Mouse (Mus musculus) E14TG2a.4 (cell line): ENCODE measurements around the gene Mien1.
A peak's percentile ranks its signal among the peaks of the same experiment; 100 is the strongest.

Source experiments
- H3K27me3 ChIP-seq: 2 replicates; pipeline ENCODE4 v1.6.1; 2014; ENCODE audit warnings: low read length, control low read depth; ENCODE audit not compliant: insufficient read depth
- H3K36me3 ChIP-seq: 2 replicates; pipeline ENCODE4 v1.6.1; 2014; ENCODE audit warnings: low read length, control low read depth; ENCODE audit not compliant: insufficient read depth
- H3K4me1 ChIP-seq: replicated peaks from 2 replicates; pipeline ENCODE4 v1.6.1; 2014; ENCODE audit warnings: low read depth, low read length, control low read depth
- H3K4me3 ChIP-seq: replicated peaks from 2 replicates; pipeline ENCODE4 v1.5.1; 2014; ENCODE audit warnings: mild to moderate bottlenecking, low read length
- H3K9me3 ChIP-seq: 2 replicates; pipeline ENCODE4 v1.6.1; 2014; ENCODE audit warnings: low read length, control low read depth
- CTCF ChIP-seq: conservative IDR thresholded peaks from 2 replicates; pipeline ENCODE4 v1.5.1; 2014; ENCODE audit warnings: low read length
- NANOG ChIP-seq: IDR thresholded peaks from 2 replicates; pipeline ENCODE4 v1.6.1; 2014; ENCODE audit warnings: borderline replicate concordance, low read length, mixed read lengths
- POU5F1 ChIP-seq: IDR thresholded peaks from 2 replicates; pipeline ENCODE4 v1.6.1; 2014; ENCODE audit warnings: low read length, borderline replicate concordance

Mien1 gene

DNA sequence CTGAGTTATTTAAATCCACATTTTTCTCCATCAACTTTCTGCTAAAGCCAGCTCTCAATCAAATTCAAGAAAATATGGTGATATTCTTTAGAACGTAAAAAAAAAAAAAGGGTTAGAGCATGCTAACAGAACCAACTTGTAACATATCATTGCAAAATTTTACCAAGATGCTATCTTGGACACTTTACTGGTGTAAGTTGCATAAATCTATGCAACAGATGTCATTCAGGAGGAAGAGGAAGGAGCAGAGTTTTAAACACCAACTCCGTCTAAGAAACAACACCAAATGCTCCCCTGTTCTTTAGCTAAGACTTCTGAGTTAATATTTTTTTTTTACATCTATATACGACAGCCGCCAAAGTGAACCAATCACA is 37.6 kb upstream of the Mien1 start:
- Histone ChIP-seq H3K36me3 (no peaks in the 10 kb centered on the region), H3K27me3 (peaks cover 9% of the 10 kb centered on the region; the same call in 1 of the 2 replicates), H3K4me1 (peaks cover 19% of the 10 kb centered on the region), H3K9me3 (no peaks in the 10 kb centered on the region), H3K4me3 (no peak overlapping the region)
- TF ChIP-seq NANOG (no peak), POU5F1 (no peak), CTCF (no peak)

DNA sequence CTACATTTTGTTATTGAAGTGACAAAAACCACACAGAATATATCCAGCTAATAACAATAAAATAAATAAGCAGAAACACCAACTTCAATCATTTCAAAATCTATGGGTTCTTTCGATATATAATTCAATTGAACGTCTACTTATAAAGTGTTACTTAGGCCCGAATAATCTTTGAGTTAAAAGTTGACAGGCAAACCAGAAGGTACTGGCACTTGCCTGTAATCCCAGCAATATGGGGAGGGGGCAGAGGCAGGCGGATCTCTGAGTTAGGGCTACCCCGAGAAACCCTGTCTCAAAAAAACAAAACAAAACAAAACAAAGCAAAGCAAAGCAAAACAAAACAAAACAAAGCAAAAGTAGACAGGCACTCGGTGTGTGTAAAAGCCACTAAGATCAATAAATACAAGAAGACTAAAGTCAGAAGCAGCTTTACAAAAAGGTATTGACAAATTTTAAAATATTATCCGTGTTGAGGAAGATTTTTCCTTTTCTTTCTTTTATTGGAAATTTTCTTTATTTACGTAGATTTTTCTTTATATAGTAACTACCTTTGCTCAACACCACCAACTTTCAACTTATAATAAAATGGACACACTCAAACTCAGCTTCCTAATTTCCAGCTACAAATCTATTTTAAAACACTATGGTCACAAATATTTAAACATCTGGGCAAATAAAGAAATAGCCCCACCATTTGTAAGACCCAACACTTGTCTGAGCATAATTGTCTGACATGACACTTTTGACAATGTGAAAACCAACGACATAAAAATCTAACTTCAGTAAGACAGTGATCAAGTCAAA is 37.0 kb upstream of the Mien1 start:
- H3K4me3 ChIP-seq: no peak overlapping the region
- H3K27me3 ChIP-seq: peaks cover 13% of the 10 kb centered on the region
- peaks cover 22% of the 10 kb centered on the region for H3K4me1 ChIP-seq
- no peaks in the 10 kb centered on the region for H3K9me3 ChIP-seq
- H3K36me3 ChIP-seq: no peaks in the 10 kb centered on the region
- TF ChIP-seq NANOG (no peak), POU5F1 (no peak), CTCF (no peak)

DNA sequence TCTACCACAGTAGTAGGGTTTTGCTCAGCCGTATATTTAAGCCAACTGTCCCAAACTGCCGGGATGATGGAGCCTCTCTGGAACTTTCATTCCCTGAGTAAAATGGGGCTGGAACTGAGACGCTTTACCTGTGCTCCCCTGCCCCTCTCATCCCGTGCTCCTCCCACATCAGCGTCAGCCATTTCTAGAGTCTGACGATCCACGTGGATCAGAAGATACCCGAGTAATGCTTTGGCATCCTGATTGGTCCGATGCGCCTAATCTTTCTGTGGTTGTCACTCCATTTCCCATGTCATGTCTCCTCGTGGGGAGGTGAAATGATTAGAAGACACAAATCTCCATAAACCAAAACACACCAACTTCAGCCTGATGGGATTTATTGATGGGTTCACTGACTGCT is 36.2 kb upstream of the Mien1 start:
- H3K4me1 ChIP-seq: peaks cover 30% of the 10 kb centered on the region
- peaks cover 14% of the 10 kb centered on the region for H3K27me3 ChIP-seq
- H3K36me3 ChIP-seq: no peaks in the 10 kb centered on the region
- TF ChIP-seq CTCF: no peak
- no peak for TF ChIP-seq POU5F1
- no peak for TF ChIP-seq NANOG
- no peaks in the 10 kb centered on the region for H3K9me3 ChIP-seq
- H3K4me3 ChIP-seq: no peak overlapping the region

DNA sequence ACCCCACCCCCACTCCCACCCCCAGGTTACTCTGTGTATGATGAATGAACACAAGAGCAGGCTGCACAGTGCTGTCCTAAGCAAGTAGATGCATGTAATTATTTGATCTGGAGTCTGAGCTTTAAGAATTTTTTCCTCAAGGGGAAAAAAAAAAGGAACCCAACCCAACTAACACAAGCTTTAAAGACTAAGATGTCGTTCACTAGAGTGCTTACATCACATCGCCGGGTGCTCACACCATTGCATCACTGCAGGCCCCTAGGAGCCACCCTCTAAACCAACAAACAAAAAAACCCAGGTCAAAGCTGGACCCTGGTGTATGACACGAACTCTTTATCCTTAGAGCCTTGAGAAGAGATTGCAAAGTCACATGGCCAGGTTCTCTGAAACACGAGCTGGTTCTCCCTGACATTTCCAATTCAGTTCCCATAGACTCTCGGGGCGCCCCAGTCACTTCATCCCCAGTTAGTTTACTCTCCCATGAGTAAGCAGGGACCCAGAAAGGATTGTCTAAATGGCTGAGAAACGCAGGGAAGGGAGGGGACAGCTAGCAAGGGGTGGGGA is 35.2 kb upstream of the Mien1 start:
- no peak overlapping the region for H3K4me3 ChIP-seq
- H3K4me1 ChIP-seq: peaks cover 40% of the 10 kb centered on the region
- TF ChIP-seq POU5F1 (no peak), NANOG (no peak), CTCF (no peak)
- peaks cover 16% of the 10 kb centered on the region for H3K27me3 ChIP-seq
- H3K36me3 ChIP-seq: no peaks in the 10 kb centered on the region
- H3K9me3 ChIP-seq: no peaks in the 10 kb centered on the region

DNA sequence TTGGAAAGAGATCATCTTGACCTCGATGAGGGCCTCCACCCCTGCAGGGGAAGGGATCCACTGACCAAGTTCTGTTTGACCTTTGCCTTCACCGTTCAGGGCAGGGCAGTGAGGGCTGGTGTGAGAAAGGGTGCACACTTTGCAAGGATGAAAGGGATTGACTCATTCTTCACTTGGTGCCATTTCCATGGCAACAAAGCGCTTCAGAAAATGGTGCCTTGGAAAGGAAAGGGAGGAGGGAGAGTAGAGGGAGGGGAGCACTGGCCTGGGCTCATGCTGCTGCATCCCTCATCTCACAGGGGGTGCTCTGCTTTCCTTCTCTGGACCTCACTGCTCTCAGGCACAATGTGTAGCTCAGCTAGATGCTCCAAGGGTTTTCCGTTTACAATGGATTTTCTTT is 33.9 kb upstream of the Mien1 start:
- peaks cover 27% of the 10 kb centered on the region for H3K27me3 ChIP-seq
- no peaks in the 10 kb centered on the region for H3K36me3 ChIP-seq
- TF ChIP-seq POU5F1: no peak
- TF ChIP-seq CTCF: no peak
- no peak for TF ChIP-seq NANOG
- no peak overlapping the region for H3K4me3 ChIP-seq
- H3K9me3 ChIP-seq: no peaks in the 10 kb centered on the region
- peaks cover 41% of the 10 kb centered on the region for H3K4me1 ChIP-seq

DNA sequence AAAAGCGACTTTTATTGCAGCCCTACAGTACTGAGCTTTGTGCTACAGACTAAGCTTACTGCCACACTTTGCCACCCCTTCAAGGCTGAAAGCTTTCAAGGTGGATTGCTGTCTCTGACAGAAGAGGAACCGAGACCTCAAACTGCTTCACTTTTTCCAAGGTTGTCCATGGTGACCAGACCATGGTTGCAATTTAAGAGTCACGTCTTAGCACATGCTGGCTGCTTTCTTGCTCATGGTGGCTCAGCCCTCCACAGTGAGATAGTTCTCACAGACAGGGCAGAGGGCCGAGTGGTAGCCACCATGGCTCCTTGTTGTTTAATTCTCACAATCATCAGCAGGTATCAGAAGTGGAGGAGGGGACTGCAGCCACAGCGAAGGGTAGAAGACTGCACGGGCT is 32.0 kb upstream of the Mien1 start:
- no peak for TF ChIP-seq CTCF
- no peak for TF ChIP-seq NANOG
- TF ChIP-seq POU5F1: no peak
- Histone ChIP-seq H3K27me3 (peaks cover 46% of the 10 kb centered on the region), H3K9me3 (no peaks in the 10 kb centered on the region), H3K4me1 (peaks cover 41% of the 10 kb centered on the region), H3K36me3 (no peaks in the 10 kb centered on the region), H3K4me3 (no peak overlapping the region)

DNA sequence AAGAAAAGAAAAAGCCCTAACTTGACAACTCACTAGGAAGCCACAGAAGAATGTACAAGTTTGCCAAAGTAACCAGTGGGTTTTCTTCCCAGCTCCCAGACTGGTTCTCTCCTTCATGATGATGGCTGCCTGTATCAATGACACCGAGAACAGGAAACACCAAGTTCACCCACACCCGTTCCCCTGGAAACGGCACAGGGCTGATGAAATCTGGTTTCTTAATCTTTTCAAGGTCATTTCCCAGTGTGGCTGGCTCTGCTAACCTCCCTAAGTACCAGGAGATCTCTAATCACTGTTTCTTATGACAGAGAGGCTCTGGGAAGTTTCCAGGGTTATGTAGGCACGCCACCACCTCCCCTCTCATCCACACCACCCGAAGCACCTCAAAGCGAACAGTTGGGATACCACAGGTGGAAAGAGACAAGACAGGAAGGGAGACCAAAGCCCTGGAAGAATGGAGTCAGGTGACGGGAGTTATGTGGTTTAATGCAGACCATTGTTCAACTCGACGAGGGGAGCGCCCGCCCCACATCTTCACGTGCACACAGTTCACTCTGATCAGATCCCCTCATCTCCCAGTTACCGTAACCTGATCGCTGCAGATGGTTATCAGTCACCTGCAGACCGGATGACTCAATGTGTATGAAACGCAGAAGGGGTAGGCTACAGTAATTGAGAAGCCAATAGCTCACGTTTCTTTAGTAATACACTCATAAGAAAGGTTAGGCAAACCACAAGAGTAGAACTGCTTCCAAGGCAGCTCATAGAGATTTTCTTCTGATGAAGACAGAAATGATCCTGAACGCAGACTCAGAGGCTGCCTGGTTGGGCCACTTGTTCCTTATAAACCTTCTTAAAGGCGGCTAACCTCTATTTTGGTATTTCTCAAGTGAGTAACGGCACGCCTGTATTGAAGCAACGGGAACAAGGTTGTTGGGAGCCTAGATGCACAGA is 31.2 kb upstream of the Mien1 start:
- TF ChIP-seq NANOG (0 out of 2 replicates have a peak, but pooled peaks have one; percentile 6), CTCF (no peak), POU5F1 (no peak)
- peaks cover 51% of the 10 kb centered on the region for H3K27me3 ChIP-seq
- H3K36me3 ChIP-seq: no peaks in the 10 kb centered on the region
- no peak overlapping the region for H3K4me3 ChIP-seq
- no peaks in the 10 kb centered on the region for H3K9me3 ChIP-seq
- peaks cover 41% of the 10 kb centered on the region for H3K4me1 ChIP-seq

DNA sequence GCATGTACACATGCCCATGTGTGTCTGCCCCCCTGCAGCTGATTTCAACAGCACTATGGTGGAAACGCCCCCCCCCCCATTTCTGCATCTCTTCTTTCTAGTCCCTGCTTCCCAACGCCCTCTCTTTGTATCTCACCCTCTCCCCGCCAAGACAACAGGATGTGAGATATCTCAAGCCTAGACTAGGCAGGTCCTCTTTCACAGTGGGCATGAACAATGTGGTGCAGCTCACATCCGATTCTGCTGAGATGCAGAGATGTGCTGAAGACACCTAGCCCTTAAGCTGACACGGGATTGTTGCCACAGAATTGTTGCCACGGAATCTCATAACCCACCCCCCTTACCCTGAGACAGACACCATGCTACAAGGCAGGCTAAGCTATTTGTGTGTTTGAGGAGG is 25.7 kb upstream of the Mien1 start:
- Histone ChIP-seq H3K4me3 (no peak overlapping the region), H3K36me3 (no peaks in the 10 kb centered on the region), H3K4me1 (peaks cover 46% of the 10 kb centered on the region), H3K27me3 (peaks cover 58% of the 10 kb centered on the region), H3K9me3 (no peaks in the 10 kb centered on the region)
- TF ChIP-seq NANOG (no peak), POU5F1 (no peak), CTCF (no peak)
